Mouse (Mus musculus): Measurements from ENCODE around the gene Nhsl1. TPM values are rescaled to one million over a fixed set of nuclear protein-coding genes. Genes with fewer than 3 reads are reported as not detected.

Gene Nhsl1
- total and polyA plus RNA-seq, 3 experiments, result not detected

- Histone ChIP-seq H3K9me3 (replicated peaks; ENCODE audit: insufficient read depth, low read length) (no peaks in the 10 kb centered on the region), H3K79me2 (ENCODE audit: control insufficient read depth, insufficient read depth, low read length, poor library complexity) (no peaks in the 10 kb centered on the region), H3K27ac (ENCODE audit: control insufficient read depth, low read depth, low read length) (no peak overlapping the region), H3K4me3 (ENCODE audit: control insufficient read depth in 1 of 2, insufficient read depth in 1 of 2, low read depth in 2 of 2, low read length in 2 of 2) (no peak overlapping the region), H3K9ac (ENCODE audit: control insufficient read depth, low read depth, low read length, poor library complexity, severe bottlenecking) (no peak overlapping the region), H3K36me3 (ENCODE audit: control insufficient read depth in 1 of 2, insufficient read depth in 2 of 2, low read length in 2 of 2) (no peaks in the 10 kb centered on the region), H3K27me3 (ENCODE audit: control insufficient read depth in 1 of 2, insufficient read depth in 2 of 2, low read length in 2 of 2) (no peaks in the 10 kb centered on the region), H3K4me1 (ENCODE audit: control insufficient read depth in 1 of 2, insufficient read depth in 2 of 2, low read length in 2 of 2) (no peaks in the 10 kb centered on the region)
- DNase-seq (ENCODE audit: low read depth, low spot score), result no peak
- TF ChIP-seq MYC (IDR thresholded peaks at IDR 0.05; ENCODE audit: low read depth, low read length), result no peak
- no peak for TF ChIP-seq RAD21 (IDR thresholded peaks at IDR 0.05; ENCODE audit: low read depth, low read length)
- TF ChIP-seq ZKSCAN1 (IDR thresholded peaks at IDR 0.05; ENCODE audit: low read depth, low read length), result no peak
- no peak for TF ChIP-seq RCOR1 (IDR thresholded peaks at IDR 0.05; ENCODE audit: low read depth, low read length)
- TF ChIP-seq MAFK (IDR thresholded peaks at IDR 0.05; ENCODE audit: borderline replicate concordance, low read depth, low read length), result no peak
- no peak for TF ChIP-seq NELFE (IDR thresholded peaks at IDR 0.05; ENCODE audit: low read depth, low read length)
- no peak for TF ChIP-seq ZNF384 (IDR thresholded peaks at IDR 0.05; ENCODE audit: low read depth, low read length)
- no peak for TF ChIP-seq UBTF (IDR thresholded peaks at IDR 0.05; ENCODE audit: borderline replicate concordance, insufficient read depth, low read depth, low read length)
- no peak for TF ChIP-seq CHD2 (IDR thresholded peaks at IDR 0.05; ENCODE audit: low read length)
- TF ChIP-seq MEF2A (IDR thresholded peaks at IDR 0.05; ENCODE audit: extremely low read depth, insufficient replicate concordance, low read depth, low read length, poor library complexity, severe bottlenecking), result no peak
- TF ChIP-seq EP300 (IDR thresholded peaks at IDR 0.05; ENCODE audit: low read depth in 1 of 2, low read length in 2 of 2), result no peak
- no peak for TF ChIP-seq POLR2A (IDR thresholded peaks at IDR 0.05; ENCODE audit: control insufficient read depth in 1 of 2, insufficient read depth in 1 of 2, low read depth in 1 of 2, low read length in 2 of 2, poor library complexity in 1 of 2)
Measured at GRCm38 (mm10) chr10:18454161-18454560, 135.4 kb downstream of the Nhsl1 start.

- H3K27ac ChIP-seq (ENCODE audit: control insufficient read depth, low read depth, low read length), result no peak overlapping the region
- TF ChIP-seq ZC3H11A (IDR thresholded peaks at IDR 0.05; ENCODE audit: low read depth, low read length) (no peak), MYB (IDR thresholded peaks at IDR 0.05; ENCODE audit: low read depth, low read length) (no peak), GATA1 (IDR thresholded peaks at IDR 0.05; ENCODE audit: low read depth, low read length) (no peak), POLR2AphosphoS2 (IDR thresholded peaks at IDR 0.05; ENCODE audit: low read length) (no peak), MAFK (IDR thresholded peaks at IDR 0.05; ENCODE audit: borderline replicate concordance, low read depth, low read length) (no peak), CHD2 (IDR thresholded peaks at IDR 0.05; ENCODE audit: low read length) (no peak), ELF1 (IDR thresholded peaks at IDR 0.05; ENCODE audit: low read depth, low read length) (no peak), MAZ (IDR thresholded peaks at IDR 0.05; ENCODE audit: low read depth, low read length) (no peak), GABPA (IDR thresholded peaks at IDR 0.05; ENCODE audit: low read depth, low read length) (no peak), ZMIZ1 (IDR thresholded peaks at IDR 0.05; ENCODE audit: low read depth, low read length) (no peak), RCOR1 (IDR thresholded peaks at IDR 0.05; ENCODE audit: low read depth, low read length) (no peak), CTCF (IDR thresholded peaks at IDR 0.05 in 2 of 3, conservative IDR thresholded peaks at IDR 0.05 in 1 of 3; ENCODE audit: control insufficient read depth in 1 of 3, insufficient read depth in 1 of 3, low read depth in 2 of 3, low read length in 3 of 3, poor library complexity in 1 of 3, severe bottlenecking in 1 of 3) (no peak)
- no peaks in the 10 kb centered on the region for H3K27me3 ChIP-seq (ENCODE audit: control insufficient read depth in 1 of 2, insufficient read depth in 2 of 2, low read length in 2 of 2)
- no peaks in the 10 kb centered on the region for H3K4me1 ChIP-seq (ENCODE audit: control insufficient read depth in 1 of 2, insufficient read depth in 2 of 2, low read length in 2 of 2)
- H3K4me3 ChIP-seq (ENCODE audit: control insufficient read depth in 1 of 2, insufficient read depth in 1 of 2, low read depth in 2 of 2, low read length in 2 of 2), result no peak overlapping the region
- DNase-seq (ENCODE audit: low read depth, low spot score), result no peak
- no peaks in the 10 kb centered on the region for H3K79me2 ChIP-seq (ENCODE audit: control insufficient read depth, insufficient read depth, low read length, poor library complexity)
- no peak overlapping the region for H3K9ac ChIP-seq (ENCODE audit: control insufficient read depth, low read depth, low read length, poor library complexity, severe bottlenecking)
- no peaks in the 10 kb centered on the region for H3K36me3 ChIP-seq (ENCODE audit: control insufficient read depth in 1 of 2, insufficient read depth in 2 of 2, low read length in 2 of 2)
- no peaks in the 10 kb centered on the region for H3K9me3 ChIP-seq (replicated peaks; ENCODE audit: insufficient read depth, low read length)
Measured at GRCm38 (mm10) chr10:18455301-18455920, 136.6 kb downstream of the Nhsl1 start.

All from MEL (cell line).